Mouse (Mus musculus) midbrain, embryonic 12.5 days (tissue): ENCODE measurements around the gene Smarcd2. TPM values are rescaled to one million over a fixed set of nuclear protein-coding genes. Genes with fewer than 3 reads are reported as not detected.

Experiments used
- ATAC-seq: fragments of 200-750 bp; cut with Nextera tagmentation; 2 replicates; pipeline ENCODE4 v1.8.0; 2017; ENCODE audit warnings: low read depth, moderate TSS enrichment, moderate library complexity; ENCODE audit not compliant: low FRiP score
- H3K27ac ChIP-seq: fragments of 300-500 bp; sonication (generic); replicated peaks from 2 replicates; pipeline ENCODE4 v1.5.1; 2016; ENCODE audit warnings: mild to moderate bottlenecking
- H3K27me3 ChIP-seq: fragments of 300-500 bp; sonication (generic); 2 replicates; pipeline ENCODE4 v1.6.1; 2016; ENCODE audit warnings: mild to moderate bottlenecking
- H3K36me3 ChIP-seq: fragments of 300-500 bp; sonication (generic); 2 replicates; pipeline ENCODE4 v1.6.1; 2016
- H3K4me1 ChIP-seq: fragments of 300-500 bp; sonication (generic); 2 replicates; pipeline ENCODE4 v1.6.1; 2016
- H3K4me2 ChIP-seq: fragments of 300-500 bp; sonication (generic); replicated peaks from 2 replicates; pipeline ENCODE4 v1.6.1; 2016; ENCODE audit warnings: mild to moderate bottlenecking, moderate library complexity
- H3K4me3 ChIP-seq: fragments of 300-500 bp; sonication (generic); 2 replicates; pipeline ENCODE4 v1.5.1; 2016; ENCODE audit warnings: mild to moderate bottlenecking
- H3K9ac ChIP-seq: fragments of 300-500 bp; sonication (generic); replicated peaks from 2 replicates; pipeline ENCODE4 v1.6.1; 2016; ENCODE audit warnings: mild to moderate bottlenecking, moderate library complexity
- H3K9me3 ChIP-seq: fragments of 300-500 bp; sonication (generic); 2 replicates; pipeline ENCODE4 v1.6.1; 2016; ENCODE audit warnings: mild to moderate bottlenecking
- whole genome bisulfite sequencing: fragments of 180-500 bp; shearing (Covaris S2); methylation state at CpG from one replicate; pipeline ENCODE4 v1.1.7; 2016; 5-methylcytosine and 5-hydroxymethylcytosine counted together
- polyA plus RNA-seq: library from polyadenylated mRNA; unstranded; fragments of >200 nt; fragmentation: Nextera tagmentation; extraction: Ambion mirVana; gene quantifications from 2 replicates; pipeline ENCODE4 v1.2.1, GENCODE M21; 2016

Smarcd2 gene
- polyA plus RNA-seq, 1 experiment from 2014 or later, result 24.1 TPM

- no peak overlapping the region for H3K4me2 ChIP-seq
- no peak overlapping the region for H3K9ac ChIP-seq
- no peaks in the 10 kb centered on the region for H3K4me1 ChIP-seq
- no peak for ATAC-seq
- WGBS, result 87% methylated on average over 10 of the region's 10 CpGs
- H3K36me3 ChIP-seq, result no peaks in the 10 kb centered on the region
- no peak overlapping the region for H3K27ac ChIP-seq
- H3K27me3 ChIP-seq, result no peaks in the 10 kb centered on the region
- H3K9me3 ChIP-seq, result no peaks in the 10 kb centered on the region
- H3K4me3 ChIP-seq, result no peak overlapping the region
Observed at GRCm38 (mm10) chr11:106305348-106306064, 32.7 kb upstream of the Smarcd2 start.

- H3K9me3 ChIP-seq, result no peaks in the 10 kb centered on the region
- ATAC-seq, result no peak
- no peak overlapping the region for H3K4me3 ChIP-seq
- no peak overlapping the region for H3K4me2 ChIP-seq
- H3K27ac ChIP-seq, result no peak overlapping the region
- no peak overlapping the region for H3K9ac ChIP-seq
- WGBS, result 17% methylated on average over 2 of the region's 2 CpGs
- H3K27me3 ChIP-seq, result no peaks in the 10 kb centered on the region
- no peaks in the 10 kb centered on the region for H3K4me1 ChIP-seq
- H3K36me3 ChIP-seq, result no peaks in the 10 kb centered on the region
Observed at GRCm38 (mm10) chr11:106302634-106303033, 29.9 kb upstream of the Smarcd2 start.

- H3K9ac ChIP-seq, result no peak within 1 kb of the TSS
- H3K4me1 ChIP-seq, result no peaks in the 10 kb centered on the region
- no peaks in the 10 kb centered on the region for H3K27me3 ChIP-seq
- H3K9me3 ChIP-seq, result no peaks in the 10 kb centered on the region
- H3K36me3 ChIP-seq, result no peaks in the 10 kb centered on the region
- no peak within 1 kb of the TSS for H3K4me2 ChIP-seq
- H3K27ac ChIP-seq, result no peak within 1 kb of the TSS
- no peak within 1 kb of the TSS for H3K4me3 ChIP-seq
- 88% methylated on average over 9 of the region's 9 CpGs for WGBS
- no peak for ATAC-seq
Observed at GRCm38 (mm10) chr11:106301765-106302164, 29.0 kb upstream of the Smarcd2 start, which contains the start of gene Gh. Gene Gh, minus strand, starts transcription at chr11:106301865.

GRCm38 (mm10) chr11:106291861-106292260, 19.1 kb upstream of the Smarcd2 start:
- H3K4me2 ChIP-seq, result no peak overlapping the region
- no peak for ATAC-seq
- no peaks in the 10 kb centered on the region for H3K36me3 ChIP-seq
- no peaks in the 10 kb centered on the region for H3K27me3 ChIP-seq
- H3K4me3 ChIP-seq, result no peak overlapping the region
- H3K27ac ChIP-seq, result no peak overlapping the region
- no peaks in the 10 kb centered on the region for H3K9me3 ChIP-seq
- no peak overlapping the region for H3K9ac ChIP-seq
- WGBS, result 87% methylated on average over 2 of the region's 2 CpGs
- H3K4me1 ChIP-seq, result no peaks in the 10 kb centered on the region

- Histone ChIP-seq H3K27me3 (no peaks in the 10 kb centered on the region), H3K9ac (no peak overlapping the region), H3K4me1 (no peaks in the 10 kb centered on the region), H3K9me3 (no peaks in the 10 kb centered on the region), H3K27ac (no peak overlapping the region), H3K4me2 (no peak overlapping the region), H3K36me3 (no peaks in the 10 kb centered on the region), H3K4me3 (no peak overlapping the region)
- ATAC-seq, result no peak
- WGBS, result 87% methylated on average over 5 of the region's 5 CpGs
Observed at GRCm38 (mm10) chr11:106290376-106290775, 17.6 kb upstream of the Smarcd2 start.

- Histone ChIP-seq H3K9ac (no peak overlapping the region), H3K27ac (no peak overlapping the region), H3K27me3 (no peaks in the 10 kb centered on the region), H3K4me2 (no peak overlapping the region), H3K4me3 (no peak overlapping the region), H3K36me3 (no peaks in the 10 kb centered on the region), H3K4me1 (no peaks in the 10 kb centered on the region), H3K9me3 (no peaks in the 10 kb centered on the region)
- no peak for ATAC-seq
- 82% methylated on average over 8 of the region's 8 CpGs for WGBS
Observed at GRCm38 (mm10) chr11:106289369-106289768, 16.6 kb upstream of the Smarcd2 start.

- Histone ChIP-seq H3K27me3 (no peaks in the 10 kb centered on the region), H3K27ac (no peak overlapping the region), H3K4me2 (no peak overlapping the region), H3K9me3 (no peaks in the 10 kb centered on the region), H3K9ac (no peak overlapping the region), H3K4me3 (no peak overlapping the region), H3K4me1 (peaks cover 3% of the 10 kb centered on the region; the same call in 1 of the 2 replicates), H3K36me3 (no peaks in the 10 kb centered on the region)
- no peak for ATAC-seq
- 78% methylated on average over 11 of the region's 11 CpGs for WGBS
Observed at GRCm38 (mm10) chr11:106286987-106287386, 14.2 kb upstream of the Smarcd2 start.

GRCm38 (mm10) chr11:106286206-106286605, 13.4 kb upstream of the Smarcd2 start:
- H3K9ac ChIP-seq, result no peak overlapping the region
- H3K4me1 ChIP-seq, result peaks cover 3% of the 10 kb centered on the region; the same call in 1 of the 2 replicates
- WGBS, result 87% methylated on average over 7 of the region's 7 CpGs
- no peak overlapping the region for H3K4me2 ChIP-seq
- H3K27ac ChIP-seq, result no peak overlapping the region
- H3K36me3 ChIP-seq, result no peaks in the 10 kb centered on the region
- no peaks in the 10 kb centered on the region for H3K27me3 ChIP-seq
- no peak overlapping the region for H3K4me3 ChIP-seq
- H3K9me3 ChIP-seq, result no peaks in the 10 kb centered on the region
- ATAC-seq, result no peak

- no peak for ATAC-seq
Observed at GRCm38 (mm10) chr11:106284126-106284525, 11.4 kb upstream of the Smarcd2 start.

GRCm38 (mm10) chr11:106283371-106283770, 10.6 kb upstream of the Smarcd2 start:
- no peak overlapping the region for H3K9ac ChIP-seq
- H3K27ac ChIP-seq, result no peak overlapping the region
- WGBS, result 82% methylated on average over 4 of the region's 4 CpGs
- H3K27me3 ChIP-seq, result peaks cover 4% of the 10 kb centered on the region; the same call in 1 of the 2 replicates
- H3K36me3 ChIP-seq, result no peaks in the 10 kb centered on the region
- peaks cover 3% of the 10 kb centered on the region; the same call in 1 of the 2 replicates for H3K4me1 ChIP-seq
- H3K4me3 ChIP-seq, result no peak overlapping the region
- no peak overlapping the region for H3K4me2 ChIP-seq
- no peaks in the 10 kb centered on the region for H3K9me3 ChIP-seq
- ATAC-seq, result no peak

More at GRCm38 (mm10) chr11:106284126-106284525, 11.4 kb upstream of the Smarcd2 start:
- H3K9ac ChIP-seq, result no peak overlapping the region
- H3K4me1 ChIP-seq, result peaks cover 3% of the 10 kb centered on the region; the same call in 1 of the 2 replicates
- no peaks in the 10 kb centered on the region for H3K36me3 ChIP-seq
- no peaks in the 10 kb centered on the region for H3K27me3 ChIP-seq
- WGBS, result 73% methylated on average over 8 of the region's 8 CpGs
- H3K4me3 ChIP-seq, result no peak overlapping the region
- H3K27ac ChIP-seq, result no peak overlapping the region
- no peak overlapping the region for H3K4me2 ChIP-seq
- no peaks in the 10 kb centered on the region for H3K9me3 ChIP-seq

- no peak for ATAC-seq
- WGBS, result 89% methylated on average over 6 of the region's 6 CpGs
- H3K4me1 ChIP-seq, result peaks cover 3% of the 10 kb centered on the region; the same call in 1 of the 2 replicates
- H3K27ac ChIP-seq, result no peak overlapping the region
- no peak overlapping the region for H3K9ac ChIP-seq
- H3K27me3 ChIP-seq, result peaks cover 7% of the 10 kb centered on the region
- H3K36me3 ChIP-seq, result no peaks in the 10 kb centered on the region
- H3K4me3 ChIP-seq, result no peak overlapping the region
- H3K4me2 ChIP-seq, result no peak overlapping the region
- no peaks in the 10 kb centered on the region for H3K9me3 ChIP-seq
Observed at GRCm38 (mm10) chr11:106282452-106282851, 9.7 kb upstream of the Smarcd2 start.

GRCm38 (mm10) chr11:106276454-106276853, 3.7 kb upstream of the Smarcd2 start, which contains the start of gene Tcam1:
Gene Tcam1, plus strand, starts transcription at chr11:106276672.
- Histone ChIP-seq H3K4me2 (peak within 1 kb of the TSS; percentile 41), H3K27ac (no peak within 1 kb of the TSS), H3K4me3 (peak within 1 kb of the TSS; percentile 10; the same call in 1 of the 2 replicates), H3K9me3 (no peaks in the 10 kb centered on the region), H3K4me1 (peaks cover 22% of the 10 kb centered on the region), H3K27me3 (peaks cover 10% of the 10 kb centered on the region), H3K9ac (no peak within 1 kb of the TSS), H3K36me3 (no peaks in the 10 kb centered on the region)
- ATAC-seq, result peak; percentile 31
- 10% methylated on average over 25 of the region's 25 CpGs for WGBS
